Mouse (Mus musculus) liver, embryonic 14 days (tissue): ENCODE measurements around the gene Ccdc13. TPM values are rescaled to one million over a fixed set of nuclear protein-coding genes. Genes with fewer than 3 reads are reported as not detected.

Experiments
- polyA plus RNA-seq: library from polyadenylated mRNA; depleted of rRNA; stranded (reverse); fragments of >200 nt; gene quantifications from 2 replicates; pipeline ENCODE4 v1.2.3, GENCODE M21; 2012; rRNA removed

The Ccdc13 gene
- not detected in 2 replicates for polyA plus RNA-seq

DNA sequence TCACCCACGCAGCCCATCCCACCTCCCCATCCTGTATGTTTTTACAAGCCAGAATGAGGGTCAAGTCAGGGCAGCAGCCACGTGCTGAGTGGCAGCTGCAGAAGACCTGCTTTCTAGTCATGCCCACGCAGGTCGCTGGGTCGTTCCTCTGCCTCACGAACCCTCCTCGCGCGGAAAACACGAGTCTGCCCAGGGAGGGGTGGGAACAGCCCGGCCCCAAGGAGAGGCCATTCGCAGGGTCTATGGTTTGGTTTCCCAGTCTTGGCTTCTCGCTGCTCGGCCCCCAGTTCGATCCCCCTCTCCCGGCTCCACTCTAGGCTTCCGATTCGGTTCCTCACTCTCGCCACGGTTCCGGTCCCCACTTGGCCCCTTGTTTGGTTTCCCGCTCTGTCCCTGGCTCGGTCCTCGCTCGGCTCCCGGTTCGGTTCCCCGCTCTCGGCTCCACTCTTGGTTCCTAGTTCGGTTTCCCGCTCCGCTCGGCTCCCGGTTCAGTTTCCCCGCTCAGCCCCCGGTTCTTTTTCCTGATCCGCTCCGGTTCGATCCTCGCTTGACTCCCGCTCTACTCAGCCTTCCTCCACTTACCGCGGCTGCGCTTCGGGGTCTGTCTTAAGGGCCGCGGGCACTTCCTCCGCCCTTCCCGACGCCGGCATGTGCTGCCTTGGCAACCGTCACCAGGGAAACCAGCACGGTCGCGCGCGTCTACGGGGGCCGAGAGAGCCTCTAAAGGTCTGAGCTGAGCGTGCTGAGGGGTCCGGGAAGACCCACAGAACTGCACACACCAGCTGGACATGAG lies at the start of gene Ccdc13:
Ccdc13 (minus strand) TSS at position 633 of the 793 bp plus-strand sequence.

DNA sequence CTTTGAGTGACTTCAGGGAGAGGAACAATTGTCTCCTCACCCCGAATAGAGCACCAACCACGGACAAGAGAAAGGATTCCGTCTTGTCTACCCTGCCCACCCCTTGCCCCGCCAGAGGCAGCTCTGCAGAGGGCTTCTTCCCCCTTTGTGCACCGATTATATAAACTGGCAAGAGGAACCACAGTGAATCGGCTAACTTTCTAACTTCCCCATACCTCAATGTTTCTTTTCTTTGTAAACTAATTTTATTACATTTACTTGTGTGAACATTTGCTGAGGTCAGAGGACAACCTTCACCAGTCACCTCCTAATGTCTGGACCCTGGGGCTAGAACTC lies 18.9 kb upstream of the Ccdc13 start, which contains the start of gene Higd1a:
Higd1a (minus strand) TSS at position 210 of the 336 bp plus-strand sequence.

DNA sequence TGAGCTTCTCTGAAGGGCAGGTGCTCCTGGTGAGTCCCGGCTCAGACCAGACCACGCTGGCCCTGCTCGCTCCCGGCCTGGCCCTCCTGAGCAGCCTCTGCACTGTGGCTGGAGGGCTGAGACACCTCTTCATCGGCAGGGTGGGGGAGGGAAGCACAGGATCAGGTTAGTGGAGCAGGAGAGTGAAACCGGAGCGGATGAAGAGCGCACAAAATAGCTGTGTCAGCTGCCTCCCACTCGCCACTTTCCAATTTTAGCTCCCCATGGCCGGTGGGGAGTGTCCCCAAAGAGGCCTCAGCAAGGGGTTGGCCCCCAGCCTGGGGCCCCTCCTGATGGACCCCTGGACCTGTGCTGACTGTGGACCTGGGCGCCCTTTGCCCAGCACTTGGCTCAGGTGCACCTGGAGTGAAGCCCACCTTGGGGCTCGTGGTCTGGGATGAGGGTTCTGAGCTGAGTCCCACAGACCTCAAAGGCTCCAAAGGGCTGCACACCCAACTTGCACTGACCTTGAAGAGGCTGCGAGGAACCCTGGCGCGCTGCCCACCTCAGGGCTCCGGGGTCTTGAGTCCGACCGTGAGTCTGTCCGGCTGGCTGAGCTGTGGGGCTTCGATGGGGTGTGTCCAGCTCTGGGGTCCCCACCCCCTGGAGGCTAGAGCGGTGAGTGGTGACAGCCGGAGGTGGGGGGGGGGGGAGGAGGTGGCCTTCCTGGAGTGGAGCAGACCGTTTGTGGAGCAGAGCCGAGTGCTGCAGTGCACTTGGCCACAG lies 47.3 kb downstream of the Ccdc13 start, which contains the start of gene Hhatl:
Hhatl (minus strand) TSS at position 751 of the 765 bp plus-strand sequence.

DNA sequence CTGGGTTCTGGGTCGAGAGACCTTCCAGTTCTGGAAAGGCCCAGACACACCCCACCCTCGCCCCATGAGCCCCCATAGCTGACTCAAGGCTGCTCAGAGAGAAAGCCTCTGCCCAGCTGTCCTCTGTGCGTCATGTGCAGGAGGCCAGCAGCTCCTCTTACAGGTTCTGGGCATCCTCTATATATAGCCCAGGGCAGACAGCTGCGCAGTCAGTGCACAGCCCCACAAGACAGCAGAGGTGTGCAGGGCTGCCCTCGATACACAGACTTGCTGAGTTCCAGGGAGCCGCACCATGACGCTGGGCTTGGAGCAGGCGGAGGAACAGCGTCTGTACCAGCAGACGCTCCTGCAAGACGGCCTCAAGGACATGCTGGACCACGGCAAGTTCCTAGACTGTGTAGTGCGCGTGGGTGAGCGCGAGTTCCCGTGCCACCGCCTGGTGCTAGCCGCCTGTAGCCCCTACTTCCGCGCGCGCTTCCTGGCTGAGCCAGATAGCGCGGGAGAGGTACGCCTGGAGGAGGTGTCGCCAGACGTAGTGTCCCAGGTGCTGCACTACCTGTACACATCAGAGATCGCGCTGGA lies 61.7 kb downstream of the Ccdc13 start, which contains the start of gene Klhl40:
Klhl40 (plus strand) TSS at position 124 of the 582 bp plus-strand sequence.

DNA sequence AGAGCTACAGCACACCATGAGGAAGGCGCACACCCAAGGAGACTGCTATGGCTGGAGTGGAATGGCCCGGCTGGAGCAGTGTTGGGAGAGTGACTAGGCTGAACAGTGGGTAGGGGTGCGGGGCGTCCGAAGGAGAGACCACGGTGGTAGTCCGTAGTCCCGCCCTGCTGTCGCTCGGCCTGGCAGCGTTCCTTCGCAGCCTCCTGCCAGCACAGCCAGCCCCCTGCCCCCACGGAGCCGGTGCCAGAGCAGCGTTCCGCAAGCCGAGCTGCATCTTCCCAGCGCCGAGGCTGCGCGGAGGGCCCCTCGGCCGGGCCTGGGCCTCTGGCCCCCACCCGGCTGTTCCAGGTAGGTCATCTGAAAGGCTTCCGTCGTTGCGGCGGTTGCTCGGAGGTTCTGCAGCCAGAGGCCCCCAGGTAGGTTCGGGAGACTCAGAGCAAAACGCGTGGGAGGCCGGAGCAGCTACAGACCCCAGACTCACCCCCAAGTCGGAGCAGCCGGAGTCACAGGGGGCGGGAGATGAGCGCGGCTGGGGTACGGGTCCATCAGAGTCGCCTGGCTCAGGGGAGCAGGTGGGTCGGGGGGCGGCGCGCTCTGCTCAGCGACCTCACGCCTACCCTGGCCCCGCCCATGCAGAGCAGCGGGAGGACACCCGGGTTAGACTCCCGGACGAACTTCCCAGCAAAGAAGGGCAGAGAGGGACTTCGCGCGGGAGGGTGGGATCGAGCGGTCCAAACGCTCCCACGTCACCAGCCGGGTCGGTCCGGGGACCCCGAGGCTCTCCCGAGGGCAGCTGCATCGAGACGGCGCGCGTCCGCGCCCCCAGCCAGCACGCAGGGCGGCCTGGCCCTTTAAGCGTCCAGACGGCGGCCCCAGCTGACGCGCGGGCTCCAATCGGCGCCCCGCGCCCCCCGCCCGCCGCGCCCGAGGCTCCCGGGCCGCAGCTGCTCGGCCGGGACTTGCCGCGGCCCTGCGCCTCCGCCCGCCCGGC lies 79.9 kb downstream of the Ccdc13 start, which contains the start of gene Zfp651:
Zfp651 (plus strand) TSS at position 240 of the 991 bp plus-strand sequence.

Other genes with a start within 250 kb of the Ccdc13 start
- gene Lyzl4, start 197.4 kb downstream of the Ccdc13 start, polyA plus RNA-seq = 0.05 TPM in 1 of 2 replicates, not detected in the other
- gene Vipr1, start 196.7 kb downstream of the Ccdc13 start, polyA plus RNA-seq = 0.17 and 0.18 TPM in 2 replicates
- gene Sec22c, start 134.0 kb downstream of the Ccdc13 start, polyA plus RNA-seq = 1.5 and 2.2 TPM in 2 replicates
- gene Ss18l2, start 129.1 kb downstream of the Ccdc13 start, polyA plus RNA-seq = 24.9 and 27.6 TPM in 2 replicates
- gene Nktr, start 120.3 kb downstream of the Ccdc13 start, polyA plus RNA-seq = 37.1 and 44.9 TPM in 2 replicates
- gene Zfp651, start 80.1 kb downstream of the Ccdc13 start, polyA plus RNA-seq = 1.9 TPM in 2 replicates
- 0.19 TPM in 1 of 2 replicates, not detected in the other for gene Klhl40, start 61.9 kb downstream of the Ccdc13 start, polyA plus RNA-seq
- 0.01 and 0.07 TPM in 2 replicates for gene Hhatl, start 47.0 kb downstream of the Ccdc13 start, polyA plus RNA-seq
- gene Higd1a, start 18.9 kb upstream of the Ccdc13 start, polyA plus RNA-seq = 24.5 and 25.4 TPM in 2 replicates
- gene Ackr2, start 58.9 kb upstream of the Ccdc13 start, polyA plus RNA-seq = 0.15 and 0.26 TPM in 2 replicates
- 0.49 and 0.73 TPM in 2 replicates for gene Cyp8b1, start 76.8 kb upstream of the Ccdc13 start, polyA plus RNA-seq
- gene Fam198a, start 111.5 kb upstream of the Ccdc13 start, polyA plus RNA-seq = 0.10 and 0.12 TPM in 2 replicates
- 1.8 and 2.1 TPM in 2 replicates for gene Pomgnt2, start 157.6 kb upstream of the Ccdc13 start, polyA plus RNA-seq